Mouse (Mus musculus) cerebellum, adult 2 months (tissue): ENCODE measurements around the gene Bbs9. TPM values are rescaled to one million over a fixed set of nuclear protein-coding genes. Genes with fewer than 3 reads are reported as not detected.

Experiments
- DNase-seq, 2 experiments: peaks; one replicate each; pipeline ENCODE4 v3.0.0; 2021
- H3K27ac ChIP-seq: fragments of 200-500 bp; 2 replicates; pipeline ENCODE4 v1.5.1; 2012; ENCODE audit warnings: low read length, control low read depth, inconsistent platforms; ENCODE audit not compliant: insufficient read depth
- H3K27me3 ChIP-seq: fragments of 200-500 bp; 2 replicates; pipeline ENCODE4 v1.6.1; 2012; ENCODE audit warnings: inconsistent platforms, mild to moderate bottlenecking, low read length, moderate library complexity; ENCODE audit not compliant: control insufficient read depth, insufficient read depth
- H3K4me1 ChIP-seq: fragments of 200-500 bp; 2 replicates; pipeline ENCODE4 v1.6.1; 2011; ENCODE audit warnings: low read length; ENCODE audit not compliant: control insufficient read depth, insufficient read depth
- H3K4me3 ChIP-seq: fragments of 200-500 bp; replicated peaks from 2 replicates; pipeline ENCODE3; 2011; ENCODE audit warnings: mild to moderate bottlenecking, low read depth, low read length, control low read depth; ENCODE audit not compliant: insufficient read depth
- CTCF ChIP-seq: fragments of 200-500 bp; IDR thresholded peaks from 2 replicates; pipeline ENCODE4 v1.5.1; 2011; ENCODE audit warnings: low read depth, mild to moderate bottlenecking, control low read depth, low read length, moderate library complexity, borderline replicate concordance; ENCODE audit not compliant: insufficient read depth
- POLR2A ChIP-seq: fragments of 200-500 bp; IDR thresholded peaks from 2 replicates; pipeline ENCODE4 v1.6.1; 2011; ENCODE audit warnings: low read length, control low read depth, borderline replicate concordance; ENCODE audit not compliant: insufficient read depth
- WGBS: fragments of 180-500 bp; shearing (Covaris S2); methylation state at CpG from one replicate; pipeline ENCODE4 v1.1.7; 2018; 5-methylcytosine and 5-hydroxymethylcytosine counted together
- polyA plus RNA-seq: library from polyadenylated mRNA; depleted of rRNA; stranded (reverse); fragments of >200 nt; gene quantifications from 2 replicates; pipeline ENCODE4 v1.2.3, GENCODE M21; 2012

The Bbs9 gene
- polyA plus RNA-seq, 1 experiment = 15.4 TPM

DNA sequence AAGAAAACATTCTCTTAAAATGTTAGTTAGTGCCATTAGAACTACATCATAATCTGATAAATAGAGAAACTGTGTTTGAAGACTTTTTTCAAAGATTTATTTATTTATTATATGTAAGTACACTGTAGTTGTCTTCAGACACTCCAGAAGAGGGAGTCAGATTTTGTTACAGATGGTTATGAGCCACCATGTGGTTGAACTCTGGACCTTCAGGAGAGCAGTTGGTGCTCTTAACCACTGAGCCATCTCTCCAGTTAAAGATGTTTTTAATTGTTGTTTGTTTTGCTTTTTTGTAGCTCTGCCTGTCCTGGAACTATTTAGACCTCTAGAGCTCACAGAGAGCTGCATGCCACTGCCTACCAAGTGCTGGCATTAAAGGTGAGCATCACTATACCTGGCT is 20.5 kb upstream of the Bbs9 start:
- TF ChIP-seq POLR2A (no peak), CTCF (no peak)
- DNase-seq = no peak

GRCm38 (mm10) chr9:22457142-22457835 is 18.2 kb upstream of the Bbs9 start:
- no peak for DNase-seq
- H3K27me3 ChIP-seq = no peaks in the 10 kb centered on the region
- 45% methylated on average over 11 of the region's 11 CpGs for WGBS
- H3K4me3 ChIP-seq = no peak overlapping the region
- no peak overlapping the region for H3K27ac ChIP-seq
- H3K4me1 ChIP-seq = peaks cover 8% of the 10 kb centered on the region
- TF ChIP-seq CTCF (no peak), POLR2A (no peak)

More for the DNA sequence above, 20.5 kb upstream of the Bbs9 start:
- H3K4me1 ChIP-seq = no peaks in the 10 kb centered on the region; the same call in 1 of the 2 replicates
- H3K27ac ChIP-seq = no peak overlapping the region
- no peak overlapping the region for H3K4me3 ChIP-seq
- no peaks in the 10 kb centered on the region for H3K27me3 ChIP-seq

DNA sequence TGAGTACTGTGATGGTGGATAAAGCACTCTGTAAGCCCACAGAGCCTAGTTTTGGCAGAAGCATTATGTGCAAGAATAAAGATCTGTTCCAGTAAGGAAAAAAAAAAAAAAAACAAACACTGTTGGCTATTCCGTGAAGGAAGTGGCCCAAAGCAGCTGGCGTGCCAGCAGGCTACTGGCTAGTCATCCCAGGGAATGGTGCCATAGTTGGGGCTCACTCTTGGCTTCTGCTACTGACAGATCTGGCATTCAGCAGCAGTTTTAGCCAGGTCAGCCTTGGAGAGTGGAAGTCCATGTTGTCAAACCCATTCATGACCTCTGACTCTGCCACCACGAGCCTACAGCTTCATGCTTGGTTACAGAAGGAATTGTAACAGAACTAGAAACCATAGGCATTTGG is 13.6 kb upstream of the Bbs9 start:
- peak; percentile 95 to 98 for DNase-seq
- peak overlapping the region; percentile 55; the same call in 1 of the 2 replicates for H3K27ac ChIP-seq
- H3K27me3 ChIP-seq = no peaks in the 10 kb centered on the region
- no peak overlapping the region for H3K4me3 ChIP-seq
- WGBS = 3% methylated on average over 3 of the region's 3 CpGs
- TF ChIP-seq POLR2A (no peak), CTCF (no peak)
- H3K4me1 ChIP-seq = peaks cover 12% of the 10 kb centered on the region

GRCm38 (mm10) chr9:22466212-22466611 is 9.3 kb upstream of the Bbs9 start:
- TF ChIP-seq CTCF (no peak), POLR2A (no peak)
- H3K27me3 ChIP-seq = no peaks in the 10 kb centered on the region
- WGBS = 72% methylated on average over 5 of the region's 5 CpGs
- peaks cover 11% of the 10 kb centered on the region; the same call in 1 of the 2 replicates for H3K4me1 ChIP-seq
- DNase-seq = peak in 1 of 2 experiments; percentile 22
- no peak overlapping the region for H3K4me3 ChIP-seq
- H3K27ac ChIP-seq = no peak overlapping the region

DNA sequence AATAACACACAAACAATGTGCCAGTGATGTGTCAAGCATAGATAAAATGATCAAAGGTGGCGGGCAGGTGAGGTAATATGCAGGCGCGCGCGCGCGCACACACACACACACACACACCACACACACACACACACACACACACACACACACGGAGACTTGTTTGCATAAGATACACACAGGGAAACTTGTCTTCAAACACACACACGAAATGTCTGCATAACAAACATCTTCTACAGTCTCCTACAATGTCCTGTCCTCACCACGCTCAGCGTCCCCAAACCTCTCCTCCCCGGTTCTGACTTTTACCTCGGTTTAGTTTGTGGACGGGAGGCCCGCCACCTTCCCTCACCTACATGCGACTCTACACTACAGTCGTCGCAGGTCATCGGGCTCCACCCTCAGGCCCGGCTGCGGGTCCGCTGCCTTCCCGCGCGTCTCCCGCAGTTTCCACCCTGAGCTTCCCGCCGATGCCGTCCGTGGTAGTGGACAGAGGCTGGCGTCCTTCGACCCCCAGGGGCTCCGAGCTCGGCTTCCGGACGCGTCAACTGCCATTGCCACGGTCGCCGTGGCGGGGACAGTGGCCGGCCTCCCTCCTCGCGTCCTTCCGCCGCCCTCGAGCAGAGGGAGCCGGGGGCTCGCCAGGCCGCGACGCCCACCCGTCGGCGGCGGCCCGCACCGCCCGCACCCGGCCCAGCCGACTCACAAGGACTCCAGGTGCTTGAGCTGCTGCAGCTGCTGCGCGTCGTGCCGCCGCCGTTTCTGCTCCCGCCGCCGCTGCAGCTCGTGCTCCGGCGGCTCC is 7.9 kb upstream of the Bbs9 start:
- H3K4me1 ChIP-seq = peaks cover 1% of the 10 kb centered on the region; the same call in 1 of the 2 replicates
- DNase-seq = peak; percentile 58 to 70
- peak overlapping the region; percentile 82 for H3K27ac ChIP-seq
- peak overlapping the region; percentile 92 for H3K4me3 ChIP-seq
- TF ChIP-seq CTCF (no peak), POLR2A (0 out of 2 replicates have a peak, but pooled peaks have one; percentile 12)
- no peaks in the 10 kb centered on the region for H3K27me3 ChIP-seq
- WGBS = under 1% methylated on average over 72 of the region's 73 CpGs

GRCm38 (mm10) chr9:22468170-22468898 is 7.2 kb upstream of the Bbs9 start:
- no peaks in the 10 kb centered on the region for H3K27me3 ChIP-seq
- peak overlapping the region; percentile 92 for H3K4me3 ChIP-seq
- 3% methylated on average over 43 of the region's 43 CpGs for WGBS
- TF ChIP-seq CTCF (no peak), POLR2A (peak; percentile 84)
- H3K27ac ChIP-seq = peak overlapping the region; percentile 82
- no peaks in the 10 kb centered on the region; the same call in 1 of the 2 replicates for H3K4me1 ChIP-seq
- peak in 1 of 2 experiments; percentile 75 for DNase-seq

DNA sequence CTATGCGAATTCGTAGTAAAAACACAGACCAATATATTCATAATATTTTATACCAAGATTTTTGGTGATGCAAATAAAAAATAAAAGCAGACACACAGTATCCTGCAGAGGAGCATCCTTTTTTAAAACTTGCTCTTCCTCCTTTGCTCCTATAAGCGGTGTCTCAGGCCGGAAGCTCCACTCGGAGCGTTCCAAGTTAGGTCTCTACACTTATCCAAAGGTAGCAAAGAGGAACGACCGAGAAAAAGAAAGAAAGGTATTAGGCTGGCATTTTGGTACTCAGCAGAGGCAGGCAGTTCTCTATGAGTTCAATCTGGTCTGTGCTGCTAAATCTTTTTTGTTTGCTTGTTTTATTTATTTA is 6.6 kb upstream of the Bbs9 start:
- no peak for TF ChIP-seq CTCF
- DNase-seq = no peak
- Histone ChIP-seq H3K27ac (no peak overlapping the region), H3K4me1 (no peaks in the 10 kb centered on the region), H3K4me3 (no peak overlapping the region), H3K27me3 (no peaks in the 10 kb centered on the region)
- 83% methylated on average over 8 of the region's 8 CpGs for WGBS
